Mouse (Mus musculus) left cerebral cortex, postnatal 10 days (tissue): ENCODE data around the gene Pdzd3. TPM values are rescaled to one million over a fixed set of nuclear protein-coding genes. Genes with fewer than 3 reads are reported as not detected.

Source experiments
- DNase-seq, 2 experiments: peaks; one replicate each; pipeline ENCODE4 v3.0.0; 2021 to 2022; ENCODE audit warnings: low spot score in 2 of 2, mixed read lengths in 1 of 2; ENCODE audit errors: extremely low spot score in 1 of 2
- intact Hi-C: fragments of 180-260 bp; cut with DNase I; formaldehyde crosslinking; loops from one replicate; pipeline ENCODE4 v1.15.1; 2025
- total RNA-seq, 2 experiments: library from RNA; stranded (reverse); gene quantifications; 2 replicates each; pipeline ENCODE4 v1.2.3; 2021

Pdzd3 gene
- total RNA-seq, 2 experiments from 2014 or later = 0.53 to 0.60 TPM

GRCm38 (mm10) chr9:44254508-44255135, 3.4 kb upstream of the Pdzd3 start:
- intact Hi-C loops = no loop called here
- no peak for DNase-seq

- intact Hi-C loops = no loop called here
These were observed 2.2 kb upstream of the Pdzd3 start for GRCm38 (mm10) chr9:44253441-44253840.

GRCm38 (mm10) chr9:44250445-44250844, 826 bp downstream of the Pdzd3 start:
- no peak for DNase-seq
- intact Hi-C loops = no loop called here

More at GRCm38 (mm10) chr9:44253441-44253840, 2.2 kb upstream of the Pdzd3 start:
- DNase-seq = no peak

- intact Hi-C loops = no loop called here
- peak in 1 of 2 experiments; percentile 75 for DNase-seq
These were observed 1.8 kb downstream of the Pdzd3 start for GRCm38 (mm10) chr9:44249181-44250146.

GRCm38 (mm10) chr9:44247907-44248306, 3.4 kb downstream of the Pdzd3 start:
- no peak for DNase-seq
- intact Hi-C loops = no loop called here

GRCm38 (mm10) chr9:44243621-44244020, 7.7 kb downstream of the Pdzd3 start:
- intact Hi-C loops = no loop called here

GRCm38 (mm10) chr9:44241418-44241817, 9.9 kb downstream of the Pdzd3 start:
- no peak for DNase-seq
- intact Hi-C loops = no loop called here

More at GRCm38 (mm10) chr9:44243621-44244020, 7.7 kb downstream of the Pdzd3 start:
- no peak for DNase-seq

- intact Hi-C loops = no loop called here
- DNase-seq = no peak
These were observed 10.4 kb downstream of the Pdzd3 start for GRCm38 (mm10) chr9:44240911-44241310.

GRCm38 (mm10) chr9:44240399-44240798, 10.9 kb downstream of the Pdzd3 start, which contains the start of gene Ccdc153:
Gene Ccdc153 (plus strand): TSS chr9:44240676.
- intact Hi-C loops = no loop called here
- DNase-seq = no peak

- intact Hi-C loops = loop anchor here (10.0 kb wide), 3 partner anchors 55 to 255 kb away; partner anchors contain the start of gene Mcam
- peak in 1 of 2 experiments; percentile 50 for DNase-seq
These were observed 11.8 kb downstream of the Pdzd3 start for GRCm38 (mm10) chr9:44239447-44239846.

- intact Hi-C loops = loop anchor here (10.0 kb wide), 3 partner anchors 54 to 254 kb away; partner anchors contain the start of gene Mcam
These were observed 12.6 kb downstream of the Pdzd3 start for GRCm38 (mm10) chr9:44238501-44239190.

GRCm38 (mm10) chr9:44237128-44237527, 14.1 kb downstream of the Pdzd3 start:
- no peak for DNase-seq

More at GRCm38 (mm10) chr9:44238501-44239190, 12.6 kb downstream of the Pdzd3 start:
- DNase-seq = no peak

GRCm38 (mm10) chr9:44236601-44237000, 14.7 kb downstream of the Pdzd3 start:
- DNase-seq = no peak
- intact Hi-C loops = loop anchor here (10.0 kb wide), 3 partner anchors 52 to 252 kb away; partner anchors contain the start of gene Mcam

More at GRCm38 (mm10) chr9:44237128-44237527, 14.1 kb downstream of the Pdzd3 start:
- intact Hi-C loops = loop anchor here (10.0 kb wide), 3 partner anchors 52 to 252 kb away; partner anchors contain the start of gene Mcam

GRCm38 (mm10) chr9:44234479-44235427, 16.5 kb downstream of the Pdzd3 start:
- DNase-seq = peak in 1 of 2 experiments; percentile 79
- intact Hi-C loops = loop anchor here (10.0 kb wide), 3 partner anchors 50 to 250 kb away; partner anchors contain the start of gene Mcam

GRCm38 (mm10) chr9:44233802-44234478, 17.3 kb downstream of the Pdzd3 start, which contains the start of gene Cbl:
Gene Cbl (minus strand): TSS chr9:44234049.
- peak; percentile 98 to 99 for DNase-seq
- intact Hi-C loops = loop anchor here (10.0 kb wide), 3 partner anchors 49 to 249 kb away; partner anchors contain the start of gene Mcam

GRCm38 (mm10) chr9:44233021-44233801, 18.1 kb downstream of the Pdzd3 start:
- intact Hi-C loops = loop anchor here (10.0 kb wide), 3 partner anchors 48 to 248 kb away; partner anchors contain the start of gene Mcam
- DNase-seq = no peak
